In the genomic region with DNA sequence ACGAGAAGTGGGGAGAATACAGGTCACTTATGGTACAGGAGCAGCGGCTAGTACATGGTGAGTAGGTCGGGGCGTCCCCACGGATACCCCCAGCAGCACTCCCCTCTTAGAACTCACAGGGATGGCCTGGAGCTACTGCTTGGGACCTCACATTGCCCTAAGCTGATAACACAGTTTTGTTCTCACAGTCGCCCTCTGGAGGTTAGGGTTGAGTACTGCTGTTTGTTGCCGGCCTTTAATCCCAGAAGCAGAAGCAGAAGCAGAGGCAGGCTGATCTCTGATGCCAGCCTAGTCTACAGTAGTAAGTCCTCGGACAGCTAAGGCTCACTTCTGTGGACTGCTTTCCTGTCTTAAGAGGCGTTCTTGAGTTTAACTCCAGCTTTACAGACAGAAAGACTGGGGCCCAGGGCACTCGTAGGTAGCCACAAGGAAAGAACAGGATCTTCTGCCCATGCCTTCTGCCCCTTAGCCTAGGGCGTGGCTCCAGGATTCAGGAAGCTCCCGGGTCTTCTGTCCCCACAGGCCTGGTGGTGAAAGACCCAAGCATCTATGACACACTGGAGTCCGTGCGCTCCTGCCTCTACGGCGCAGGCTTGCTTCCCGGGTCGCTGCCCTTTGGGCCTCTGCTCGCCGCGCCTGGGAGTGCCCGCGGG, we compare ENCODE assay signal across 8 mouse cellular contexts. TPM values are rescaled to one million over a fixed set of nuclear protein-coding genes. Genes with fewer than 3 reads are reported as not detected.
DNase-seq lines count a peak whose midpoint lies in the region; ATAC-seq and TF ChIP-seq lines count a peak whose summit lies in the region.

No protein-coding gene starts in this region.

- no peak for TF ChIP-seq POLR2A in testis, adult 2 months (IDR thresholded peaks at IDR 0.05; ENCODE audit: control insufficient read depth, low read depth, low read length)

- no peak overlapping the region for H3K27ac ChIP-seq in testis, adult 2 months (ENCODE audit: control insufficient read depth, insufficient read depth, low read depth, low read length)
- H3K27ac ChIP-seq in embryonic facial prominence, embryonic 10.5 days (replicated peaks): peak overlapping the region; percentile 61; the same call in 1 of the 2 replicates
- H3K27ac ChIP-seq in lung, embryonic 16.5 days (ENCODE audit: low read length): 0 out of 2 replicates have a peak overlapping the region, but pooled peaks have one; percentile 99

- H3K4me3 ChIP-seq in testis, adult 2 months (ENCODE audit: control insufficient read depth, low read depth, low read length): peak overlapping the region; percentile 14; the same call in 1 of the 2 replicates
- peak overlapping the region; percentile 35 for H3K4me3 ChIP-seq in embryonic facial prominence, embryonic 10.5 days
- no peak overlapping the region for H3K4me3 ChIP-seq in lung, embryonic 16.5 days (ENCODE audit: low read length)

- no peak overlapping the region for H3K9ac ChIP-seq in lung, embryonic 16.5 days (ENCODE audit: low read length)

- H3K9me3 ChIP-seq in embryonic facial prominence, embryonic 10.5 days: peaks cover 6% of the 10 kb centered on the region; the same call in 1 of the 2 replicates
- H3K9me3 ChIP-seq in lung, embryonic 16.5 days (ENCODE audit: control insufficient read depth, low read length): no peaks in the 10 kb centered on the region

- no peak overlapping the region for H3K4me2 ChIP-seq in lung, embryonic 16.5 days (ENCODE audit: low read depth, low read length)

- H3K36me3 ChIP-seq in testis, adult 2 months (ENCODE audit: control insufficient read depth, insufficient read depth, low read length): no peaks in the 10 kb centered on the region
- H3K36me3 ChIP-seq in embryonic facial prominence, embryonic 10.5 days (replicated peaks): peaks cover 52% of the 10 kb centered on the region
- H3K36me3 ChIP-seq in lung, embryonic 16.5 days (ENCODE audit: control insufficient read depth, insufficient read depth, low read length): peaks cover 35% of the 10 kb centered on the region

- WGBS in embryonic facial prominence, embryonic 10.5 days: 77% methylated on average over 23 of the region's 23 CpGs
- WGBS in lung, embryonic 16.5 days: 84% methylated on average over 23 of the region's 23 CpGs

- H3K4me1 ChIP-seq in testis, adult 2 months (ENCODE audit: control insufficient read depth, insufficient read depth, low read length): peaks cover 6% of the 10 kb centered on the region
- peaks cover 71% of the 10 kb centered on the region for H3K4me1 ChIP-seq in embryonic facial prominence, embryonic 10.5 days
- H3K4me1 ChIP-seq in lung, embryonic 16.5 days (replicated peaks; ENCODE audit: control insufficient read depth, insufficient read depth, low read length): peaks cover 59% of the 10 kb centered on the region

- H3K27me3 ChIP-seq in testis, adult 2 months (ENCODE audit: control insufficient read depth, insufficient read depth, low read length): no peaks in the 10 kb centered on the region
- peaks cover 37% of the 10 kb centered on the region for H3K27me3 ChIP-seq in embryonic facial prominence, embryonic 10.5 days (replicated peaks; ENCODE audit: low read depth, poor library complexity, severe bottlenecking)
- H3K27me3 ChIP-seq in lung, embryonic 16.5 days (ENCODE audit: control insufficient read depth, insufficient read depth, low read depth, low read length): no peaks in the 10 kb centered on the region

- TF ChIP-seq CTCF in testis, adult 2 months (IDR thresholded peaks at IDR 0.05; ENCODE audit: control insufficient read depth, insufficient read depth, insufficient replicate concordance, low read depth, low read length): peak; percentile 39; the same call in 1 of the 2 replicates

- ATAC-seq in lung, embryonic 16.5 days (ENCODE audit: low read depth): no peak

- DNase-seq in testis, postnatal 10 days (ENCODE audit: low spot score): no peak
- DNase-seq in embryonic facial prominence, embryonic 10.5 days (ENCODE audit: low spot score): no peak
- peak; percentile 85 for DNase-seq in induced T-regulatory cell, adult 2 months (ENCODE audit: low read depth)
- peak; percentile 42 to 74 for DNase-seq in spleen, postnatal 4 days (ENCODE audit: low spot score in 2 of 2)
- DNase-seq in left cerebral cortex, adult 11 months (ENCODE audit: low spot score): no peak
- DNase-seq in urinary bladder, postnatal 25 days (ENCODE audit: low spot score): no peak

RNA-seq across cellular contexts. Expression of a gene that starts 7.1 kb away (rescaled TPM):
- 1.8 and 1.9 TPM in 2 replicates for polyA plus RNA-seq in testis, adult 2 months (2012; rRNA removed)
- 5.3 and 6.7 TPM in 2 replicates for polyA plus RNA-seq in embryonic facial prominence, embryonic 10.5 days (2016; fragmentation: Nextera tagmentation; extraction: Ambion mirVana)
- polyA plus RNA-seq in lung, embryonic 16.5 days (2015; fragmentation: Nextera tagmentation; extraction: Ambion mirVana): 5.6 and 6.1 TPM in 2 replicates

RNA-seq across cellular contexts. Expression of a gene that starts 22.9 kb away (rescaled TPM):
- 51.4 TPM in 2 replicates for polyA plus RNA-seq in testis, adult 2 months (2012; rRNA removed)
- polyA plus RNA-seq in embryonic facial prominence, embryonic 10.5 days (2016; fragmentation: Nextera tagmentation; extraction: Ambion mirVana): 4.7 and 5.3 TPM in 2 replicates
- 10.8 and 11.5 TPM in 2 replicates for polyA plus RNA-seq in lung, embryonic 16.5 days (2015; fragmentation: Nextera tagmentation; extraction: Ambion mirVana)

RNA-seq across cellular contexts. Expression of a gene that starts 53.0 kb away (rescaled TPM):
- 16.4 and 17.5 TPM in 2 replicates for polyA plus RNA-seq in testis, adult 2 months (2012; rRNA removed)
- 86.5 and 91.5 TPM in 2 replicates for polyA plus RNA-seq in embryonic facial prominence, embryonic 10.5 days (2016; fragmentation: Nextera tagmentation; extraction: Ambion mirVana)
- 75.0 and 82.4 TPM in 2 replicates for polyA plus RNA-seq in lung, embryonic 16.5 days (2015; fragmentation: Nextera tagmentation; extraction: Ambion mirVana)

RNA-seq across cellular contexts. Expression of a gene that starts 57.3 kb away (rescaled TPM):
- 15.2 and 16.7 TPM in 2 replicates for polyA plus RNA-seq in testis, adult 2 months (2012; rRNA removed)
- polyA plus RNA-seq in embryonic facial prominence, embryonic 10.5 days (2016; fragmentation: Nextera tagmentation; extraction: Ambion mirVana): 5.5 and 6.2 TPM in 2 replicates
- polyA plus RNA-seq in lung, embryonic 16.5 days (2015; fragmentation: Nextera tagmentation; extraction: Ambion mirVana): 6.8 and 7.9 TPM in 2 replicates

Comparison
In these comparisons a context has a peak if more than half of its experiments do, and no peak if none do; other contexts are left out.
1. DNase-seq: peak in induced T-regulatory cell, adult 2 months (single experiment) and spleen, postnatal 4 days (2 of 2); none in testis, postnatal 10 days (single experiment), embryonic facial prominence, embryonic 10.5 days (single experiment), left cerebral cortex, adult 11 months (single experiment) and urinary bladder, postnatal 25 days (single experiment).